Mouse (Mus musculus) A20 (cell line): ENCODE measurements at regions not wholly inside any gene's neighbourhood (a gene's known extent, or its start where the extent isn't known, plus 50 kb on each side); places are given as distances from the start of the nearest gene placed in this dataset.

Experiments
- DNase-seq: peaks from one replicate; pipeline ENCODE4 v3.0.0-alpha.2; 2011; ENCODE audit warnings: low read depth, low spot score

- DNase-seq = peak; percentile 80
Observed at GRCm38 (mm10) chr16:24181388-24181787, 192.7 kb upstream of the Bcl6 start.

GRCm38 (mm10) chr16:24180666-24181065 is 192.0 kb upstream of the Bcl6 start:
- no peak for DNase-seq

- no peak for DNase-seq
Observed at GRCm38 (mm10) chr16:24177564-24177963, 188.9 kb upstream of the Bcl6 start.

GRCm38 (mm10) chr16:24177131-24177530 is 188.5 kb upstream of the Bcl6 start:
- DNase-seq = no peak

- DNase-seq = no peak
Observed at GRCm38 (mm10) chr16:24176057-24176456, 187.4 kb upstream of the Bcl6 start.

GRCm38 (mm10) chr16:24175235-24175760 is 186.6 kb upstream of the Bcl6 start:
- DNase-seq = no peak

- DNase-seq = peak; percentile 53
Observed at GRCm38 (mm10) chr16:24174595-24174994, 185.9 kb upstream of the Bcl6 start.

GRCm38 (mm10) chr16:24173783-24174518 is 185.3 kb upstream of the Bcl6 start:
- peak; percentile 82 for DNase-seq

- peak; percentile 67 for DNase-seq
Observed at GRCm38 (mm10) chr16:24172653-24173052, 184.0 kb upstream of the Bcl6 start.

- DNase-seq = peak; percentile 97
Observed at GRCm38 (mm10) chr16:24172065-24172464, 183.4 kb upstream of the Bcl6 start.

GRCm38 (mm10) chr16:24171161-24171560 is 182.5 kb upstream of the Bcl6 start:
- DNase-seq = peak; percentile 77

- DNase-seq = peak; percentile 74
Observed at GRCm38 (mm10) chr16:24166496-24166895, 177.8 kb upstream of the Bcl6 start.

- DNase-seq = peak; percentile 98
Observed at GRCm38 (mm10) chr16:24165461-24166081, 176.9 kb upstream of the Bcl6 start.

GRCm38 (mm10) chr16:24160705-24161285 is 172.1 kb upstream of the Bcl6 start:
- no peak for DNase-seq

GRCm38 (mm10) chr16:24159336-24159735 is 170.7 kb upstream of the Bcl6 start:
- no peak for DNase-seq

- peak; percentile 46 for DNase-seq
Observed at GRCm38 (mm10) chr16:24157753-24158152, 169.1 kb upstream of the Bcl6 start.

- peak; percentile 90 for DNase-seq
Observed at GRCm38 (mm10) chr16:24156729-24157430, 168.2 kb upstream of the Bcl6 start.

- peak; percentile 90 for DNase-seq
Observed at GRCm38 (mm10) chr16:24154816-24155357, 166.2 kb upstream of the Bcl6 start.

- peak; percentile 76 for DNase-seq
Observed at GRCm38 (mm10) chr16:24153943-24154342, 165.3 kb upstream of the Bcl6 start.

GRCm38 (mm10) chr16:24151831-24152247 is 163.2 kb upstream of the Bcl6 start:
- peak; percentile 90 for DNase-seq

GRCm38 (mm10) chr16:24151178-24151725 is 162.6 kb upstream of the Bcl6 start:
- DNase-seq = no peak
